Mouse (Mus musculus): ENCODE measurements around the gene 4933424G06Rik. TPM values are rescaled to one million over a fixed set of nuclear protein-coding genes. Genes with fewer than 3 reads are reported as not detected.

The 4933424G06Rik gene
- total and polyA plus RNA-seq, 3 experiments: not detected

GRCm38 (mm10) chr1:36680893-36681292, 29.1 kb upstream of the 4933424G06Rik start:
- Histone ChIP-seq H3K79me2 (ENCODE audit: control insufficient read depth, insufficient read depth, low read length, poor library complexity) (no peaks in the 10 kb centered on the region), H3K36me3 (ENCODE audit: control insufficient read depth in 1 of 2, insufficient read depth in 2 of 2, low read length in 2 of 2) (peaks cover 0 to 3% of the 10 kb centered on the region in 2 experiments; a peak in 2 of 4 replicates)

GRCm38 (mm10) chr1:36682620-36683355, 27.2 kb upstream of the 4933424G06Rik start, which contains the start of gene Fam178b:
Gene Fam178b, minus strand, starts transcription at chr1:36683183.
- TF ChIP-seq POLR2AphosphoS5 (IDR thresholded peaks at IDR 0.05; ENCODE audit: borderline replicate concordance, low read depth, low read length) (no peak), HCFC1 (IDR thresholded peaks at IDR 0.05; ENCODE audit: low read depth, low read length) (no peak), NRF1 (IDR thresholded peaks at IDR 0.05; ENCODE audit: insufficient read depth, low read depth, low read length, poor library complexity, severe bottlenecking) (no peak), CHD2 (IDR thresholded peaks at IDR 0.05; ENCODE audit: low read length) (no peak), JUND (IDR thresholded peaks at IDR 0.05; ENCODE audit: low read depth, low read length) (no peak), E2F4 (IDR thresholded peaks at IDR 0.05; ENCODE audit: borderline replicate concordance, low read depth, low read length) (no peak), ELF1 (IDR thresholded peaks at IDR 0.05; ENCODE audit: low read depth, low read length) (no peak), GATA1 (IDR thresholded peaks at IDR 0.05; ENCODE audit: low read depth, low read length) (no peak), BHLHE40 (IDR thresholded peaks at IDR 0.05; ENCODE audit: borderline replicate concordance, low read depth, low read length) (no peak)
- no peak for DNase-seq (ENCODE audit: low read depth, low spot score)
- H3K27ac ChIP-seq (ENCODE audit: control insufficient read depth, low read depth, low read length): no peak within 1 kb of the TSS
- H3K9me3 ChIP-seq (replicated peaks; ENCODE audit: insufficient read depth, low read length): no peaks in the 10 kb centered on the region
- H3K36me3 ChIP-seq (ENCODE audit: control insufficient read depth in 1 of 2, insufficient read depth in 2 of 2, low read length in 2 of 2): peaks cover 0 to 3% of the 10 kb centered on the region in 2 experiments; a peak in 2 of 4 replicates
- peak within 1 kb of the TSS in 1 of 2 experiments; percentile 10; a peak in 2 of 4 replicates for H3K4me3 ChIP-seq (ENCODE audit: control insufficient read depth in 1 of 2, insufficient read depth in 1 of 2, low read depth in 2 of 2, low read length in 2 of 2)
- peak within 1 kb of the TSS; percentile 5; the same call in 1 of the 2 replicates for H3K9ac ChIP-seq (ENCODE audit: control insufficient read depth, low read depth, low read length, poor library complexity, severe bottlenecking)
- H3K79me2 ChIP-seq (ENCODE audit: control insufficient read depth, insufficient read depth, low read length, poor library complexity): no peaks in the 10 kb centered on the region
- no peaks in the 10 kb centered on the region for H3K4me1 ChIP-seq (ENCODE audit: control insufficient read depth in 1 of 2, insufficient read depth in 2 of 2, low read length in 2 of 2)
- H3K27me3 ChIP-seq (ENCODE audit: control insufficient read depth in 1 of 2, insufficient read depth in 2 of 2, low read length in 2 of 2): peaks cover under 1 to 6% of the 10 kb centered on the region in 2 experiments; a peak in 2 of 4 replicates

More at GRCm38 (mm10) chr1:36680893-36681292, 29.1 kb upstream of the 4933424G06Rik start:
- no peaks in the 10 kb centered on the region for H3K9me3 ChIP-seq (replicated peaks; ENCODE audit: insufficient read depth, low read length)
- no peak for TF ChIP-seq UBTF (IDR thresholded peaks at IDR 0.05; ENCODE audit: borderline replicate concordance, insufficient read depth, low read depth, low read length)
- H3K4me1 ChIP-seq (ENCODE audit: control insufficient read depth in 1 of 2, insufficient read depth in 2 of 2, low read length in 2 of 2): no peaks in the 10 kb centered on the region
- H3K27ac ChIP-seq (ENCODE audit: control insufficient read depth, low read depth, low read length): no peak overlapping the region
- peaks cover 0 to 7% of the 10 kb centered on the region in 2 experiments; a peak in 2 of 4 replicates for H3K27me3 ChIP-seq (ENCODE audit: control insufficient read depth in 1 of 2, insufficient read depth in 2 of 2, low read length in 2 of 2)
- no peak overlapping the region for H3K4me3 ChIP-seq (ENCODE audit: control insufficient read depth in 1 of 2, insufficient read depth in 1 of 2, low read depth in 2 of 2, low read length in 2 of 2)
- H3K9ac ChIP-seq (ENCODE audit: control insufficient read depth, low read depth, low read length, poor library complexity, severe bottlenecking): no peak overlapping the region
- no peak for DNase-seq (ENCODE audit: low read depth, low spot score)

- no peak overlapping the region for H3K27ac ChIP-seq (ENCODE audit: control insufficient read depth, low read depth, low read length)
- H3K9me3 ChIP-seq (replicated peaks; ENCODE audit: insufficient read depth, low read length): no peaks in the 10 kb centered on the region
- no peaks in the 10 kb centered on the region for H3K4me1 ChIP-seq (ENCODE audit: control insufficient read depth in 1 of 2, insufficient read depth in 2 of 2, low read length in 2 of 2)
- peak; percentile 84 for DNase-seq (ENCODE audit: low read depth, low spot score)
- H3K9ac ChIP-seq (ENCODE audit: control insufficient read depth, low read depth, low read length, poor library complexity, severe bottlenecking): peak overlapping the region; percentile 30; the same call in 1 of the 2 replicates
- H3K27me3 ChIP-seq (ENCODE audit: control insufficient read depth in 1 of 2, insufficient read depth in 2 of 2, low read length in 2 of 2): peaks cover 1 to 6% of the 10 kb centered on the region in 2 experiments; a peak in 2 of 4 replicates
- H3K4me3 ChIP-seq (ENCODE audit: control insufficient read depth in 1 of 2, insufficient read depth in 1 of 2, low read depth in 2 of 2, low read length in 2 of 2): peak overlapping the region in 1 of 2 experiments; percentile 10; a peak in 2 of 4 replicates
- no peaks in the 10 kb centered on the region for H3K79me2 ChIP-seq (ENCODE audit: control insufficient read depth, insufficient read depth, low read length, poor library complexity)
- H3K36me3 ChIP-seq (ENCODE audit: control insufficient read depth in 1 of 2, insufficient read depth in 2 of 2, low read length in 2 of 2): peaks cover 0 to 3% of the 10 kb centered on the region in 2 experiments; a peak in 2 of 4 replicates
- TF ChIP-seq CTCF (IDR thresholded peaks at IDR 0.05 in 2 of 3, conservative IDR thresholded peaks at IDR 0.05 in 1 of 3; ENCODE audit: control insufficient read depth in 1 of 3, insufficient read depth in 1 of 3, low read depth in 2 of 3, low read length in 3 of 3, poor library complexity in 1 of 3, severe bottlenecking in 1 of 3) (peak; percentile 58 to 97 (median 83); a peak in 5 of 6 replicates), GATA1 (IDR thresholded peaks at IDR 0.05; ENCODE audit: low read depth, low read length) (peak; percentile 84), POLR2AphosphoS5 (IDR thresholded peaks at IDR 0.05; ENCODE audit: borderline replicate concordance, low read depth, low read length) (no peak), SIN3A (IDR thresholded peaks at IDR 0.05; ENCODE audit: low read length) (no peak; the same call in 1 of the 2 replicates), NELFE (IDR thresholded peaks at IDR 0.05; ENCODE audit: low read depth, low read length) (no peak), RCOR1 (IDR thresholded peaks at IDR 0.05; ENCODE audit: low read depth, low read length) (no peak), USF2 (IDR thresholded peaks at IDR 0.05; ENCODE audit: borderline replicate concordance in 1 of 2, insufficient read depth in 1 of 2, low read depth in 1 of 2, low read length in 2 of 2) (no peak), ETS1 (IDR thresholded peaks at IDR 0.05; ENCODE audit: low read depth, low read length) (0 out of 2 replicates have a peak, but pooled peaks have one; percentile 12), RAD21 (IDR thresholded peaks at IDR 0.05; ENCODE audit: low read depth, low read length) (peak; percentile 66), SMC3 (IDR thresholded peaks at IDR 0.05; ENCODE audit: low read depth, low read length) (peak; percentile 74), ZC3H11A (IDR thresholded peaks at IDR 0.05; ENCODE audit: low read depth, low read length) (peak; percentile 65), POLR2AphosphoS2 (IDR thresholded peaks at IDR 0.05; ENCODE audit: low read length) (no peak), NRF1 (IDR thresholded peaks at IDR 0.05; ENCODE audit: insufficient read depth, low read depth, low read length, poor library complexity, severe bottlenecking) (no peak), TCF12 (IDR thresholded peaks at IDR 0.05; ENCODE audit: low read depth, low read length) (0 out of 2 replicates have a peak, but pooled peaks have one; percentile 27)
Observed at GRCm38 (mm10) chr1:36683810-36684467, 26.0 kb upstream of the 4933424G06Rik start.
